Mouse (Mus musculus) thymus, adult 18-20 months (tissue): ENCODE data around the gene Ghsr.

Experiments
- DNase-seq, 2 experiments: peaks; one replicate each; pipeline ENCODE4 v3.0.0; 2022; ENCODE audit warnings: mixed read lengths in 2 of 2

Ghsr gene

GRCm38 (mm10) chr3:27413566-27413965 lies 42.4 kb downstream of the Ghsr start:
- DNase-seq = no peak

- no peak for DNase-seq
These were observed 45.6 kb downstream of the Ghsr start for GRCm38 (mm10) chr3:27416786-27417185.

GRCm38 (mm10) chr3:27418602-27419001 lies 47.5 kb downstream of the Ghsr start:
- DNase-seq = no peak

GRCm38 (mm10) chr3:27421980-27422379 lies 50.8 kb downstream of the Ghsr start:
- DNase-seq = no peak

GRCm38 (mm10) chr3:27422521-27422920 lies 51.4 kb downstream of the Ghsr start:
- DNase-seq = no peak

- DNase-seq = no peak
These were observed 53.0 kb downstream of the Ghsr start for GRCm38 (mm10) chr3:27424049-27424667.

GRCm38 (mm10) chr3:27427406-27427805 lies 56.3 kb downstream of the Ghsr start:
- DNase-seq = no peak
